Mouse (Mus musculus) midbrain, embryonic 16.5 days (tissue): Measurements from ENCODE around the gene Adcy2. TPM values are rescaled to one million over a fixed set of nuclear protein-coding genes. Genes with fewer than 3 reads are reported as not detected.

Source experiments
- ATAC-seq: fragments of 200-750 bp; cut with Nextera tagmentation; 2 replicates; pipeline ENCODE4 v1.8.0; 2017; ENCODE audit warnings: moderate TSS enrichment
- H3K27ac ChIP-seq: fragments of 300-500 bp; sonication (generic); 2 replicates; pipeline ENCODE4 v1.5.1; 2014; ENCODE audit warnings: mild to moderate bottlenecking, low read length, mixed read lengths
- H3K27me3 ChIP-seq: fragments of 300-500 bp; sonication (generic); 2 replicates; pipeline ENCODE4 v1.6.1; 2014; ENCODE audit warnings: low read depth, low read length, mixed read lengths; ENCODE audit not compliant: control insufficient read depth, insufficient read depth
- H3K36me3 ChIP-seq: fragments of 300-500 bp; sonication (generic); 2 replicates; pipeline ENCODE4 v1.6.1; 2014; ENCODE audit warnings: mild to moderate bottlenecking, low read length, moderate library complexity, mixed read lengths; ENCODE audit not compliant: control insufficient read depth, insufficient read depth
- H3K4me1 ChIP-seq: fragments of 300-500 bp; sonication (generic); 2 replicates; pipeline ENCODE4 v1.6.1; 2014; ENCODE audit warnings: mild to moderate bottlenecking, low read length, mixed read lengths; ENCODE audit not compliant: control insufficient read depth, insufficient read depth
- H3K4me2 ChIP-seq: fragments of 300-500 bp; sonication (generic); 2 replicates; pipeline ENCODE4 v1.6.1; 2014; ENCODE audit warnings: mild to moderate bottlenecking, low read length, mixed read lengths
- H3K4me3 ChIP-seq: fragments of 300-500 bp; sonication (generic); 2 replicates; pipeline ENCODE4 v1.5.1; 2014; ENCODE audit warnings: low read depth, mild to moderate bottlenecking, low read length, moderate library complexity, mixed read lengths
- H3K9ac ChIP-seq: fragments of 300-500 bp; sonication (generic); 2 replicates; pipeline ENCODE4 v1.6.1; 2014; ENCODE audit warnings: low read depth, low read length, mixed read lengths
- H3K9me3 ChIP-seq: fragments of 300-500 bp; sonication (generic); replicated peaks from 2 replicates; pipeline ENCODE4 v1.6.1; 2014; ENCODE audit warnings: mild to moderate bottlenecking, low read length, mixed read lengths; ENCODE audit not compliant: control insufficient read depth, poor library complexity, severe bottlenecking
- WGBS: fragments of 180-500 bp; shearing (Covaris S2); extraction: QIAGEN DNeasy Blood & Tissue Kit; methylation state at CpG from one replicate; pipeline ENCODE4 v1.1.7; 2014; 5-methylcytosine and 5-hydroxymethylcytosine counted together
- polyA plus RNA-seq: library from polyadenylated mRNA; unstranded; fragments of >200 nt; fragmentation: Nextera tagmentation; extraction: Ambion mirVana; gene quantifications from 2 replicates; pipeline ENCODE4 v1.2.1, GENCODE M21; 2015

Adcy2 gene
- polyA plus RNA-seq, 1 experiment from 2014 or later, result 7.5 TPM

- 0 out of 2 replicates have a peak, but pooled peaks have one; percentile 0 for ATAC-seq
- WGBS, result 30% methylated on average over 14 of the region's 14 CpGs
- H3K9ac ChIP-seq, result peak overlapping the region; percentile 81
These were observed 418.1 kb downstream of the Adcy2 start for GRCm38 (mm10) chr13:68581086-68581740.

DNA sequence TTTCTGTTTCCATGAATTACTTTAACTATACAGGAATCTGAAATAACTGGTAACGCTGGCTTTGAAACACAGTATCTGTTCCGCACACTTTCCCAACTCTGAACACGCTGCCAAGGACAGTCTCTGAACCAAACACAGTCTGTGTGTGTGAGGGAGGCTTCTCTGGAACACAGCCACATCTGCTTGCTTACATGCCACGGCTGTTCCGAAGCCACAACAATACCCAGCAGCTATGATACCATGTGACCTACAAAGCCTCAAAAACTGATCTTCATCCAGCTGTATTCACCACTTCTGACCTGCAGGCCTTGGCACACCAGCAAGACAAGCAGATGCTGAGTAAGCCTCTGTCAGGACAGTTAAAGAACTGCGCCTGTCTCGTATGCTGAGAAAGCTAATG is 421.4 kb downstream of the Adcy2 start:
- Histone ChIP-seq H3K9ac (no peak overlapping the region), H3K4me2 (no peak overlapping the region), H3K27me3 (no peaks in the 10 kb centered on the region), H3K4me1 (peaks cover 15% of the 10 kb centered on the region), H3K36me3 (no peaks in the 10 kb centered on the region), H3K27ac (no peak overlapping the region), H3K9me3 (no peaks in the 10 kb centered on the region), H3K4me3 (no peak overlapping the region)
- ATAC-seq, result no peak
- 92% methylated on average over 7 of the region's 7 CpGs for WGBS

More at GRCm38 (mm10) chr13:68581086-68581740, 418.1 kb downstream of the Adcy2 start:
- H3K4me1 ChIP-seq, result peaks cover 20% of the 10 kb centered on the region
- no peaks in the 10 kb centered on the region for H3K27me3 ChIP-seq
- H3K4me3 ChIP-seq, result peak overlapping the region; percentile 86
- H3K36me3 ChIP-seq, result peaks cover 10% of the 10 kb centered on the region; the same call in 1 of the 2 replicates
- H3K27ac ChIP-seq, result peak overlapping the region; percentile 68; the same call in 1 of the 2 replicates
- H3K9me3 ChIP-seq, result no peaks in the 10 kb centered on the region
- peak overlapping the region; percentile 85 for H3K4me2 ChIP-seq

GRCm38 (mm10) chr13:68574398-68574797 is 424.9 kb downstream of the Adcy2 start:
- H3K36me3 ChIP-seq, result peaks cover 8% of the 10 kb centered on the region
- H3K4me3 ChIP-seq, result no peak overlapping the region
- ATAC-seq, result no peak
- no peak overlapping the region for H3K4me2 ChIP-seq
- H3K27ac ChIP-seq, result no peak overlapping the region
- H3K27me3 ChIP-seq, result no peaks in the 10 kb centered on the region
- H3K9me3 ChIP-seq, result no peaks in the 10 kb centered on the region
- 83% methylated on average over 4 of the region's 4 CpGs for WGBS
- H3K9ac ChIP-seq, result no peak overlapping the region
- H3K4me1 ChIP-seq, result no peaks in the 10 kb centered on the region

DNA sequence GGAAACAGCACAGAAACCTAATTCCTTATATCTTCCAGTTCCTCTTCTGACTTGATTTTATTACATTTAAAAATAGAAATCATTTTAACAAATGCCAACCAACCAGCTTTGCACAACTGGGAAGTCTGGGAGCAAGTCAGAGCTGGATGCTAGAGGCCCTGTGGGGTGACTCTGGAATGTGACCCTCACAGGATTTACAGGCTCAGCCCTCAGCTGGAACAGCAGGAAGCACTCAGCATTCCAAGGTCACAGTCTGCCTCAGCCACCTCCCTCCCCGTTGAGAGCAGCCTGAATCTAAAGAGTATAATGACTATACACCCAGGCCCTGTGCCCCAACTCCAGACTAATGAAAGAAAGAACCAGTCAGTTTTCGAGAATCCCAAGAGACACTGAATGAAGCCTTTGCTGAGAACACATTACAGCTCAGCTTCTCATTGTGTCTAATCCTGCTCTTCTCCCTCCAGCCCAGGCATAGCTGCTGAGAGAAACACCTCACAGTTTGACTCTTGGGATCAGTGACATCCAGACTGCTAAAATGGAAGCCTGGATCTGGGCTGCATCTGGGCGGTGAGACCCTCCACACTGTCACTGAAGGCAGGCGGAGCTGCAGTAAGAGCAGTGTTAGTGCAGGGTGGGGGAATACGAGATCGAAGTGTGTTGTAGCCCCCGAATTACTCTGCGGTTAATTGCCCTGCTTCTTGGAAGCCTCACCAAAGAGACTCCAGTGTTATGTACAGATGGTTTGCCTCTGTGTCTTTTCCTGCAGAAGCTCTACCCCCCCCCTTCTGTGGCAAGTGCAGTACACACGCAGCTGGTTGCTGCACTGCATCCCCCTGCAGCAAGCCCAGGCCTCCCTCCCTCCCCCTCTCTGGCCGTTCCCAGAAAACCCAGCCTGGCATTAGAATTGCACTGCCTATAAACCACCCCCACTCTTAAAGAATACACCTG is 426.1 kb downstream of the Adcy2 start:
- Histone ChIP-seq H3K27ac (no peak overlapping the region), H3K9me3 (no peaks in the 10 kb centered on the region), H3K4me3 (no peak overlapping the region), H3K4me2 (no peak overlapping the region), H3K27me3 (no peaks in the 10 kb centered on the region), H3K36me3 (peaks cover 10% of the 10 kb centered on the region), H3K9ac (no peak overlapping the region), H3K4me1 (no peaks in the 10 kb centered on the region)
- WGBS, result 55% methylated on average over 10 of the region's 10 CpGs
- ATAC-seq, result no peak

- WGBS, result 93% methylated on average over 19 of the region's 19 CpGs
- H3K36me3 ChIP-seq, result peaks cover 16% of the 10 kb centered on the region
- ATAC-seq, result no peak
These were observed 427.1 kb downstream of the Adcy2 start for GRCm38 (mm10) chr13:68572247-68572646.

More at GRCm38 (mm10) chr13:68572247-68572646, 427.1 kb downstream of the Adcy2 start:
- Histone ChIP-seq H3K27ac (no peak overlapping the region), H3K9me3 (no peaks in the 10 kb centered on the region), H3K9ac (no peak overlapping the region), H3K4me2 (no peak overlapping the region), H3K27me3 (no peaks in the 10 kb centered on the region), H3K4me1 (no peaks in the 10 kb centered on the region), H3K4me3 (no peak overlapping the region)
